Mouse (Mus musculus) spleen, adult 18-20 months (tissue): ENCODE measurements around the gene Vmn1r163.
"Not testable (repeated sequence)": the region's sequence is repeated elsewhere in the genome, so short reads cannot be mapped to it uniquely, and the experiment has no call there.

Experiments
- DNase-seq, 2 experiments: peaks; one replicate each; pipeline ENCODE4 v3.0.0; 2022; ENCODE audit warnings: mixed read lengths in 2 of 2

Vmn1r163 gene

GRCm38 (mm10) chr7:23055240-23055639 is at the start of gene Vmn1r163:
TSS of gene Vmn1r163 (plus strand) at chr7:23055540.
- not testable (repeated sequence) for DNase-seq

- DNase-seq = not testable (repeated sequence)
These were observed 35.5 kb upstream of the Vmn1r163 start, which contains the start of gene Gm4216 for GRCm38 (mm10) chr7:23019823-23020222. TSS of gene Gm4216 (minus strand) at chr7:23019923.

- not testable (repeated sequence) for DNase-seq
These were observed 12.0 kb downstream of the Vmn1r163 start, which contains the start of gene Gm8720 for GRCm38 (mm10) chr7:23067356-23067755. TSS of gene Gm8720 (minus strand) at chr7:23067456.
